Mouse (Mus musculus) liver, adult 2 months (tissue): ENCODE data around the gene Nlgn1. TPM values are rescaled to one million over a fixed set of nuclear protein-coding genes. Genes with fewer than 3 reads are reported as not detected.

ENCODE experiments used
- DNase-seq: peaks from one replicate; pipeline ENCODE4 v3.0.0-alpha.2; 2011; ENCODE audit warnings: low read depth, low spot score; ENCODE audit errors: extremely low read depth
- H3K27ac ChIP-seq: fragments of 200-500 bp; replicated peaks from 2 replicates; pipeline ENCODE4 v1.5.1; 2012; ENCODE audit warnings: low read depth, mild to moderate bottlenecking, control low read depth, inconsistent platforms, low read length; ENCODE audit not compliant: insufficient read depth
- H3K27me3 ChIP-seq: fragments of 200-500 bp; 2 replicates; pipeline ENCODE4 v1.6.1; 2012; ENCODE audit warnings: mild to moderate bottlenecking, moderate library complexity, low read length, inconsistent platforms; ENCODE audit not compliant: control insufficient read depth, insufficient read depth
- H3K36me3 ChIP-seq: fragments of 200-500 bp; 2 replicates; pipeline ENCODE4 v1.6.1; 2012; ENCODE audit warnings: low read length, inconsistent platforms; ENCODE audit not compliant: control insufficient read depth, insufficient read depth
- H3K4me1 ChIP-seq: fragments of 200-500 bp; 2 replicates; pipeline ENCODE4 v1.6.1; 2011; ENCODE audit warnings: low read length; ENCODE audit not compliant: control insufficient read depth, insufficient read depth
- H3K4me3 ChIP-seq: fragments of 200-500 bp; 2 replicates; pipeline ENCODE4 v1.5.1; 2011; ENCODE audit warnings: low read depth, mild to moderate bottlenecking, control low read depth, low read length, moderate library complexity; ENCODE audit not compliant: insufficient read depth
- H3K79me2 ChIP-seq: fragments of 200-500 bp; 2 replicates; pipeline ENCODE4 v1.6.1; 2012; ENCODE audit warnings: inconsistent platforms, mild to moderate bottlenecking, low read length, moderate library complexity; ENCODE audit not compliant: control insufficient read depth, insufficient read depth
- H3K9ac ChIP-seq: fragments of 200-500 bp; 2 replicates; pipeline ENCODE4 v1.6.1; 2012; ENCODE audit warnings: low read depth, mild to moderate bottlenecking, control low read depth, inconsistent platforms, low read length
- CTCF ChIP-seq: fragments of 200-500 bp; IDR thresholded peaks from 2 replicates; pipeline ENCODE4 v1.5.1; 2011; ENCODE audit warnings: low read depth, low read length, control low read depth
- POLR2A ChIP-seq: fragments of 200-500 bp; IDR thresholded peaks from 2 replicates; pipeline ENCODE4 v1.6.1; 2011; ENCODE audit warnings: low read length, control low read depth; ENCODE audit not compliant: insufficient read depth; ENCODE audit errors: extremely low read depth
- WGBS: fragments of 180-500 bp; shearing (Covaris S2); methylation state at CpG from one replicate; pipeline ENCODE4 v1.1.7; 2018; 5-methylcytosine and 5-hydroxymethylcytosine counted together
- polyA plus RNA-seq: library from polyadenylated mRNA; depleted of rRNA; stranded (reverse); fragments of >200 nt; gene quantifications from 2 replicates; pipeline ENCODE4 v1.2.3, GENCODE M21; 2012
- total RNA-seq: library from RNA; depleted of rRNA; stranded (reverse); fragments of >200 nt; gene quantifications from 2 replicates; pipeline ENCODE4 v1.2.3, GENCODE M21; 2014

Gene Nlgn1
- total and polyA plus RNA-seq, 2 experiments, result not detected

DNA sequence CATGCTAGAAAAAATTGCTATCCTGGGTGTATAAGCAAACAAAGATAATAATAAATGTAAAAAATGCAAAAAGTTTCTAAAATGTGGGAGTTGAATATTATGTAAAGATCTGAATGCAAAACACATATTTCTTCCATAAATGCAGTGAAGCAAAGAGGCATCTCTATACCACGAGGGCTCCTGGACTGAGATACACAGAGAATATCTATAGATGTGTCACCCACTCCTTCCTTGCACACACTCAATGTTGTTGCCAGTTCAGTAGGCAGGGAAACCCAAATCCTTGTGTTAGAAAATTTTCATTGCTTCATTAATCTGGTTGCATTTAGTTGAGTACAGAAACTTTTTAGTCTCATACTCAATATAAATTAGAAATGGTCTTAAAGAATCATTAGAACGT lies 364.7 kb downstream of the Nlgn1 start:
- no peak overlapping the region for H3K9ac ChIP-seq
- H3K27me3 ChIP-seq, result no peaks in the 10 kb centered on the region
- WGBS, result 75% methylated on average over 2 of the region's 2 CpGs
- H3K36me3 ChIP-seq, result no peaks in the 10 kb centered on the region
- no peak overlapping the region for H3K27ac ChIP-seq
- no peak overlapping the region for H3K4me3 ChIP-seq
- no peak for TF ChIP-seq CTCF
- TF ChIP-seq POLR2A, result no peak
- no peaks in the 10 kb centered on the region for H3K4me1 ChIP-seq
- no peaks in the 10 kb centered on the region for H3K79me2 ChIP-seq
- DNase-seq, result no peak

DNA sequence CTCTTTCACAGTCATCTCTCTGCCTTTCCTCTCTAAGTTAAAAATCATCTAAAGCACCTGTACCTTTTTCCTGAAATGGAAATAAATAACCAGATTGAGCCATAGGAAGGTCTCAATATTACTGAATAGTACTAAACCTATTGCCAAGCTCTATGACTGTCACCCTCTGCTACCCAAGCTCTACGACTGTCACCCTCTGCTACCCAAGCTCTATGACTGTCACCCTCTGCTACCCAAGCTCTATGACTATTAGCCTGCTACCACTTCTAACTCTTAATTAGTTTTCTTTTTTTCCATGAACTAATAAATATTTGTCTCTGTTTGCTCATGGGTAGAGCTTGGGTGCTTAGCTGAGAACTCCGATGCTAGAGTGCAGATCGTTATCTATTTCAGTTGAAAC lies 368.0 kb downstream of the Nlgn1 start:
- Histone ChIP-seq H3K27ac (no peak overlapping the region), H3K4me1 (no peaks in the 10 kb centered on the region), H3K27me3 (no peaks in the 10 kb centered on the region), H3K79me2 (no peaks in the 10 kb centered on the region), H3K36me3 (no peaks in the 10 kb centered on the region), H3K4me3 (no peak overlapping the region), H3K9ac (no peak overlapping the region)
- DNase-seq, result no peak
- 82% methylated on average over 3 of the region's 3 CpGs for WGBS
- TF ChIP-seq POLR2A, result no peak
- TF ChIP-seq CTCF, result no peak

- Histone ChIP-seq H3K27ac (no peak overlapping the region), H3K79me2 (no peaks in the 10 kb centered on the region), H3K4me1 (no peaks in the 10 kb centered on the region), H3K27me3 (no peaks in the 10 kb centered on the region), H3K4me3 (no peak overlapping the region), H3K9ac (no peak overlapping the region), H3K36me3 (no peaks in the 10 kb centered on the region)
- 51% methylated on average over 2 of the region's 2 CpGs for WGBS
- TF ChIP-seq POLR2A, result no peak
- no peak for TF ChIP-seq CTCF
- no peak for DNase-seq
Observed at GRCm38 (mm10) chr3:25963568-25963967, 368.7 kb downstream of the Nlgn1 start.

GRCm38 (mm10) chr3:25916535-25916934 lies 415.7 kb downstream of the Nlgn1 start:
- WGBS, result 86% methylated on average over 5 of the region's 5 CpGs
- Histone ChIP-seq H3K4me1 (no peaks in the 10 kb centered on the region), H3K9ac (no peak overlapping the region), H3K79me2 (no peaks in the 10 kb centered on the region), H3K27me3 (no peaks in the 10 kb centered on the region), H3K36me3 (no peaks in the 10 kb centered on the region), H3K4me3 (no peak overlapping the region), H3K27ac (no peak overlapping the region)
- no peak for DNase-seq
- TF ChIP-seq POLR2A (no peak), CTCF (no peak)

GRCm38 (mm10) chr3:25914365-25915065 lies 417.7 kb downstream of the Nlgn1 start:
- no peaks in the 10 kb centered on the region for H3K27me3 ChIP-seq
- H3K27ac ChIP-seq, result no peak overlapping the region
- no peaks in the 10 kb centered on the region for H3K36me3 ChIP-seq
- no peaks in the 10 kb centered on the region for H3K4me1 ChIP-seq
- 72% methylated on average over 2 of the region's 2 CpGs for WGBS
- no peaks in the 10 kb centered on the region for H3K79me2 ChIP-seq
- H3K4me3 ChIP-seq, result no peak overlapping the region
- TF ChIP-seq CTCF, result no peak
- no peak for TF ChIP-seq POLR2A
- no peak for DNase-seq
- no peak overlapping the region for H3K9ac ChIP-seq

DNA sequence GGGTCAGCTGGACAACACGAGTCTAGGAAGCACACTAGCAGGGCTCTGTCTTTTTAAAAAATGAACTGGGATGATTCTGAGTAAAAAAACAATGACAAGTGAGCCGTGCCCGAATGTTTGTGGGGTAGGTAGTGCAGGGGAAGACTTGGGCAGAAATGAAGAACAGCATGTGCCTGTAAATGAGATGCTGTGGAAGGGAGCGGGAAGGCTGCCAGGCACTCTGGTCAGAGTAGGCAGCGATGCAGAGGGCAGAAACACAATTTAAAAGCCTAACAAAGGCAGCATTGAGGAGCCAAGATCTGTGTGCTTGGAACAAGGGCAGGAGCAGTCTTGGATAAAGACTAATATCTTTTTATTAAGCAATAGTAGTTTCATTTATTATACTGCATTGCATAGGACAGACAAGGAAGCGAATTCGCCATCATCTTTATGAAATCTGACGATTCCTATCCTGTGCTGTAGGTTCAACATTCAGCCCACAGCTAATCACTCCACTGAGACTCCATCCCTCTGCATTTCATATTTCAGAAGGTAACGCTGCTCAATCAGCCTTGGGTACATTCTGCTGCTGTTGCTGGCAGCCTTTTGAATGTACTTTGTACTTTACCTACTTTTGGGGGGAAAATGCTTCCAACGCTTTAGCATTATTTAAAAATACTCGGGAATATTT lies 429.0 kb downstream of the Nlgn1 start:
- no peaks in the 10 kb centered on the region for H3K36me3 ChIP-seq
- 76% methylated on average over 11 of the region's 11 CpGs for WGBS
- H3K27ac ChIP-seq, result no peak overlapping the region
- H3K79me2 ChIP-seq, result no peaks in the 10 kb centered on the region
- no peak overlapping the region for H3K4me3 ChIP-seq
- H3K4me1 ChIP-seq, result no peaks in the 10 kb centered on the region
- H3K9ac ChIP-seq, result no peak overlapping the region
- H3K27me3 ChIP-seq, result no peaks in the 10 kb centered on the region
- TF ChIP-seq POLR2A (no peak), CTCF (no peak)
- no peak for DNase-seq
